Mouse (Mus musculus) G1E (cell line): ENCODE measurements around the gene Fsip1. TPM values are rescaled to one million over a fixed set of nuclear protein-coding genes. Genes with fewer than 3 reads are reported as not detected.

Experiments used
- ATAC-seq: 2 replicates; pipeline ENCODE4 v1.8.0; 2016; ENCODE audit warnings: mild to moderate bottlenecking; ENCODE audit not compliant: insufficient number of reproducible peaks, poor library complexity, low FRiP score, severe bottlenecking; ENCODE audit errors: extremely low read depth
- DNase-seq: peaks from one replicate; pipeline ENCODE4 v3.0.0; 2012; ENCODE audit warnings: low spot score
- H3K27me3 ChIP-seq: 2 replicates; pipeline ENCODE4 v1.6.1; 2012; ENCODE audit warnings: mild to moderate bottlenecking, low read length, inconsistent platforms; ENCODE audit not compliant: insufficient read depth
- H3K36me3 ChIP-seq: replicated peaks from 2 replicates; pipeline ENCODE3; 2012; ENCODE audit warnings: mild to moderate bottlenecking, inconsistent platforms
- H3K4me1 ChIP-seq: 2 replicates; pipeline ENCODE4 v1.6.1; 2012; ENCODE audit warnings: low read depth, low read length, inconsistent platforms, mixed read lengths; ENCODE audit not compliant: insufficient read depth
- H3K4me3 ChIP-seq: 2 replicates; pipeline ENCODE4 v1.5.1; 2012; ENCODE audit warnings: low read depth, mild to moderate bottlenecking, inconsistent platforms, low read length, moderate library complexity, mixed read lengths
- H3K9me3 ChIP-seq: replicated peaks from 2 replicates; pipeline ENCODE4 v1.6.1; 2012; ENCODE audit warnings: inconsistent platforms
- CTCF ChIP-seq: IDR thresholded peaks from 2 replicates; pipeline ENCODE4 v1.5.1; 2012; ENCODE audit warnings: low read depth, low read length, inconsistent platforms, mixed read lengths
- GATA1 ChIP-seq: IDR thresholded peaks from 2 replicates; pipeline ENCODE4 v1.6.1; 2012; ENCODE audit warnings: borderline replicate concordance, low read length, inconsistent platforms, mixed read lengths
- GATA2 ChIP-seq: IDR thresholded peaks from 2 replicates; pipeline ENCODE4 v1.6.1; 2012; ENCODE audit warnings: low read depth, low read length, inconsistent platforms, borderline replicate concordance
- POLR2AphosphoS5 ChIP-seq: IDR thresholded peaks from 2 replicates; pipeline ENCODE4 v1.6.1; 2012; ENCODE audit warnings: low read depth, low read length, inconsistent platforms; ENCODE audit not compliant: insufficient replicate concordance
- TAL1 ChIP-seq: conservative IDR thresholded peaks from 2 replicates; pipeline ENCODE4 v1.6.1; 2012; ENCODE audit warnings: low read depth, low read length, inconsistent platforms, mixed read lengths
- polyA plus RNA-seq: library from polyadenylated mRNA; stranded (reverse); fragments of >175 nt; gene quantifications from 2 replicates; pipeline ENCODE4 v1.2.3, GENCODE M21; 2012
- total RNA-seq, 2 experiments: library from RNA; stranded (forward) in 1 of 2; stranded (reverse) in 1 of 2; fragments of 200-1000 nt in 1 of 2; fragments of >200 nt in 1 of 2; fragmentation: Nextera tagmentation in 1 of 2; gene quantifications; 2 replicates each; pipeline ENCODE4 v1.2.3; 2014 to 2017

Fsip1 gene
- total and polyA plus RNA-seq, 3 experiments: 0.27 TPM; not detected in 2

- Histone ChIP-seq H3K9me3 (peaks cover 38% of the 10 kb centered on the region), H3K4me1 (no peaks in the 10 kb centered on the region), H3K27me3 (no peaks in the 10 kb centered on the region), H3K36me3 (no peaks in the 10 kb centered on the region), H3K4me3 (no peak overlapping the region)
- ATAC-seq (no peak), DNase-seq (no peak)
- TF ChIP-seq CTCF (no peak), GATA1 (no peak), POLR2AphosphoS5 (no peak)
Measured at GRCm38 (mm10) chr2:118125943-118126470, 130.8 kb downstream of the Fsip1 start.

GRCm38 (mm10) chr2:118125211-118125939 is 131.4 kb downstream of the Fsip1 start:
- Histone ChIP-seq H3K36me3 (no peaks in the 10 kb centered on the region), H3K4me1 (no peaks in the 10 kb centered on the region), H3K27me3 (no peaks in the 10 kb centered on the region), H3K4me3 (no peak overlapping the region), H3K9me3 (peaks cover 43% of the 10 kb centered on the region)
- ATAC-seq: no peak
- DNase-seq: no peak
- TF ChIP-seq CTCF: no peak

GRCm38 (mm10) chr2:118124437-118124836 is 132.3 kb downstream of the Fsip1 start:
- H3K36me3 ChIP-seq: no peaks in the 10 kb centered on the region
- TF ChIP-seq GATA1: no peak
- no peak for TF ChIP-seq TAL1
- TF ChIP-seq GATA2: no peak
- no peak for TF ChIP-seq CTCF
- no peak for TF ChIP-seq POLR2AphosphoS5
- H3K4me1 ChIP-seq: no peaks in the 10 kb centered on the region
- no peaks in the 10 kb centered on the region for H3K27me3 ChIP-seq
- ATAC-seq (no peak), DNase-seq (no peak)
- no peak overlapping the region for H3K4me3 ChIP-seq
- H3K9me3 ChIP-seq: peaks cover 52% of the 10 kb centered on the region

- H3K27me3 ChIP-seq: no peaks in the 10 kb centered on the region
- peaks cover 58% of the 10 kb centered on the region for H3K9me3 ChIP-seq
- H3K4me1 ChIP-seq: no peaks in the 10 kb centered on the region
- TF ChIP-seq TAL1 (no peak), CTCF (no peak), GATA2 (no peak), POLR2AphosphoS5 (no peak), GATA1 (no peak)
- no peak for ATAC-seq
- DNase-seq: no peak
- no peak overlapping the region for H3K4me3 ChIP-seq
- no peaks in the 10 kb centered on the region for H3K36me3 ChIP-seq
Measured at GRCm38 (mm10) chr2:118123743-118124142, 133.0 kb downstream of the Fsip1 start.

- no peaks in the 10 kb centered on the region for H3K36me3 ChIP-seq
- no peaks in the 10 kb centered on the region for H3K27me3 ChIP-seq
- peaks cover 67% of the 10 kb centered on the region for H3K9me3 ChIP-seq
- DNase-seq (no peak), ATAC-seq (no peak)
- no peak overlapping the region for H3K4me3 ChIP-seq
- H3K4me1 ChIP-seq: no peaks in the 10 kb centered on the region
- TF ChIP-seq CTCF (no peak), TAL1 (no peak), GATA2 (no peak), GATA1 (no peak), POLR2AphosphoS5 (no peak)
Measured at GRCm38 (mm10) chr2:118122291-118122690, 134.5 kb downstream of the Fsip1 start.

GRCm38 (mm10) chr2:118120751-118121150 is 136.0 kb downstream of the Fsip1 start:
- Histone ChIP-seq H3K4me3 (no peak overlapping the region), H3K4me1 (no peaks in the 10 kb centered on the region), H3K36me3 (no peaks in the 10 kb centered on the region), H3K9me3 (peaks cover 79% of the 10 kb centered on the region), H3K27me3 (no peaks in the 10 kb centered on the region)
- TF ChIP-seq GATA1: no peak
- TF ChIP-seq POLR2AphosphoS5: no peak
- no peak for TF ChIP-seq TAL1
- no peak for TF ChIP-seq GATA2
- TF ChIP-seq CTCF: no peak
- no peak for ATAC-seq
- no peak for DNase-seq

GRCm38 (mm10) chr2:118120095-118120494 is 136.7 kb downstream of the Fsip1 start:
- Histone ChIP-seq H3K4me1 (no peaks in the 10 kb centered on the region), H3K36me3 (no peaks in the 10 kb centered on the region)

More at GRCm38 (mm10) chr2:118120095-118120494, 136.7 kb downstream of the Fsip1 start:
- no peak for TF ChIP-seq CTCF
- Histone ChIP-seq H3K4me3 (no peak overlapping the region), H3K27me3 (no peaks in the 10 kb centered on the region), H3K9me3 (peaks cover 75% of the 10 kb centered on the region)
- DNase-seq (no peak), ATAC-seq (no peak)
